Mouse (Mus musculus) testis, adult 2 months (tissue): Measurements from ENCODE around the gene Tmem107. TPM values are rescaled to one million over a fixed set of nuclear protein-coding genes. Genes with fewer than 3 reads are reported as not detected.

Source experiments
- H3K27ac ChIP-seq: fragments of 200-500 bp; 2 replicates; pipeline ENCODE4 v1.5.1; 2012; ENCODE audit warnings: low read depth, low read length; ENCODE audit not compliant: control insufficient read depth, insufficient read depth
- H3K27me3 ChIP-seq: fragments of 200-500 bp; 2 replicates; pipeline ENCODE4 v1.6.1; 2012; ENCODE audit warnings: mild to moderate bottlenecking, low read length, moderate library complexity; ENCODE audit not compliant: control insufficient read depth, insufficient read depth
- H3K36me3 ChIP-seq: fragments of 200-500 bp; 2 replicates; pipeline ENCODE4 v1.6.1; 2012; ENCODE audit warnings: mild to moderate bottlenecking, low read length; ENCODE audit not compliant: control insufficient read depth, insufficient read depth
- H3K4me1 ChIP-seq: fragments of 200-500 bp; 2 replicates; pipeline ENCODE4 v1.6.1; 2012; ENCODE audit warnings: low read length; ENCODE audit not compliant: control insufficient read depth, insufficient read depth
- H3K4me3 ChIP-seq: fragments of 200-500 bp; 2 replicates; pipeline ENCODE4 v1.5.1; 2012; ENCODE audit warnings: low read depth, mild to moderate bottlenecking, low read length, moderate library complexity, mixed read lengths; ENCODE audit not compliant: control insufficient read depth
- CTCF ChIP-seq: fragments of 200-500 bp; IDR thresholded peaks from 2 replicates; pipeline ENCODE4 v1.5.1; 2012; ENCODE audit warnings: low read depth, mild to moderate bottlenecking, inconsistent platforms, low read length, moderate library complexity; ENCODE audit not compliant: control insufficient read depth, insufficient read depth, insufficient replicate concordance
- POLR2A ChIP-seq: fragments of 200-500 bp; IDR thresholded peaks from 2 replicates; pipeline ENCODE4 v1.6.1; 2012; ENCODE audit warnings: low read depth, mild to moderate bottlenecking, inconsistent platforms, low read length, moderate library complexity; ENCODE audit not compliant: control insufficient read depth
- polyA plus RNA-seq: library from polyadenylated mRNA; depleted of rRNA; stranded (reverse); fragments of >200 nt; gene quantifications from 2 replicates; pipeline ENCODE4 v1.2.3, GENCODE M21; 2012

The Tmem107 gene
- polyA plus RNA-seq, 1 experiment = 135 TPM

- H3K4me1 ChIP-seq = peaks cover 23% of the 10 kb centered on the region
- peak overlapping the region; percentile 99 for H3K4me3 ChIP-seq
- H3K36me3 ChIP-seq = no peaks in the 10 kb centered on the region
- peak overlapping the region; percentile 96 for H3K27ac ChIP-seq
- no peaks in the 10 kb centered on the region for H3K27me3 ChIP-seq
- TF ChIP-seq CTCF (no peak), POLR2A (no peak)
These were observed 10.6 kb upstream of the Tmem107 start for GRCm38 (mm10) chr11:69059975-69060411.

- H3K27me3 ChIP-seq = no peaks in the 10 kb centered on the region
- TF ChIP-seq CTCF (no peak), POLR2A (0 out of 2 replicates have a peak, but pooled peaks have one; percentile 7)
- H3K4me1 ChIP-seq = peaks cover 24% of the 10 kb centered on the region
- peak overlapping the region; percentile 96 for H3K27ac ChIP-seq
- peak overlapping the region; percentile 99 for H3K4me3 ChIP-seq
- no peaks in the 10 kb centered on the region for H3K36me3 ChIP-seq
These were observed 10.0 kb upstream of the Tmem107 start for GRCm38 (mm10) chr11:69060448-69061254.

GRCm38 (mm10) chr11:69061255-69061912, 9.2 kb upstream of the Tmem107 start:
- H3K4me3 ChIP-seq = peak overlapping the region; percentile 99
- H3K36me3 ChIP-seq = no peaks in the 10 kb centered on the region
- TF ChIP-seq POLR2A (no peak), CTCF (no peak)
- no peaks in the 10 kb centered on the region for H3K27me3 ChIP-seq
- peaks cover 30% of the 10 kb centered on the region for H3K4me1 ChIP-seq
- H3K27ac ChIP-seq = peak overlapping the region; percentile 18; the same call in 1 of the 2 replicates

GRCm38 (mm10) chr11:69062194-69062760, 8.3 kb upstream of the Tmem107 start:
- no peaks in the 10 kb centered on the region for H3K36me3 ChIP-seq
- H3K4me3 ChIP-seq = no peak overlapping the region; the same call in 1 of the 2 replicates
- no peak overlapping the region; the same call in 1 of the 2 replicates for H3K27ac ChIP-seq
- H3K27me3 ChIP-seq = no peaks in the 10 kb centered on the region
- TF ChIP-seq CTCF (no peak), POLR2A (no peak)
- peaks cover 33% of the 10 kb centered on the region for H3K4me1 ChIP-seq

GRCm38 (mm10) chr11:69062761-69063224, 7.8 kb upstream of the Tmem107 start:
- H3K27ac ChIP-seq = peak overlapping the region; percentile 70
- no peaks in the 10 kb centered on the region for H3K27me3 ChIP-seq
- H3K36me3 ChIP-seq = no peaks in the 10 kb centered on the region
- peak overlapping the region; percentile 82 for H3K4me3 ChIP-seq
- TF ChIP-seq CTCF = no peak
- TF ChIP-seq POLR2A = no peak; the same call in 1 of the 2 replicates
- H3K4me1 ChIP-seq = peaks cover 33% of the 10 kb centered on the region

GRCm38 (mm10) chr11:69063413-69064201, 7.0 kb upstream of the Tmem107 start:
- H3K4me3 ChIP-seq = peak overlapping the region; percentile 84
- no peak for TF ChIP-seq CTCF
- peak; percentile 50 for TF ChIP-seq POLR2A
- H3K27me3 ChIP-seq = no peaks in the 10 kb centered on the region
- no peaks in the 10 kb centered on the region for H3K36me3 ChIP-seq
- peak overlapping the region; percentile 74 for H3K27ac ChIP-seq
- H3K4me1 ChIP-seq = peaks cover 29% of the 10 kb centered on the region
